Mouse (Mus musculus): ENCODE results near the gene Gm11099. TPM values are rescaled to one million over a fixed set of nuclear protein-coding genes. Genes with fewer than 3 reads are reported as not detected.

The Gm11099 gene
- polyA plus RNA-seq, 1 experiment from 2014 or later: not detected

DNA sequence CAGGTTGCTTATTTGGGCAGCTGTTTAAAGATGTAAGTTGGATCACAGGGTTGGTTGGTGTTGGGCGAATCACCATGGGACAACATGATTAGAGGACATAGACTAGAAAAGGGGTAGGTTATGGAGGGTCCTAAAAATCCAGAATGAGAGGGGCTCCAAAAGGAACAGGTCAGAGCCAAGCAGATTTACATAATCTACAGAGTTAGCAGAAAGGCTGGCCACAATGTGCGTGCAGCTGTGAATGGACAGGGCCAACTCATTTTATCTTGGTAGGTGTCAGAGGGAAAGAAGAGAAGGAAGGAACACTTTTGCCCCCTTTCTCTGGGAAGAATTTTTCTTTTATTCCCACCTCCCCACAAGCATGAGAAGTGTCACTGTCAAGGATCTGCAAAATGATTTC is 97.1 kb downstream of the Gm11099 start:
- no peaks in the 10 kb centered on the region for H3K4me1 ChIP-seq (ENCODE audit: control insufficient read depth, low read depth, low read length)
- no peak overlapping the region for H3K27ac ChIP-seq (ENCODE audit: low read length)
- no peak overlapping the region for H3K4me3 ChIP-seq (ENCODE audit: low read depth, low read length)
- no peaks in the 10 kb centered on the region for H3K9me3 ChIP-seq (replicated peaks; ENCODE audit: control insufficient read depth, low read length)
- no peaks in the 10 kb centered on the region for H3K27me3 ChIP-seq (ENCODE audit: control insufficient read depth, insufficient read depth, low read depth, low read length)
- WGBS (ENCODE audit: insufficient replicate concordance): 58% methylated on average over 2 of the region's 2 CpGs
- H3K4me2 ChIP-seq (ENCODE audit: low read depth, low read length): no peak overlapping the region
- ATAC-seq (ENCODE audit: low read depth): no peak
- H3K36me3 ChIP-seq (ENCODE audit: control insufficient read depth, insufficient read depth): no peaks in the 10 kb centered on the region
- H3K9ac ChIP-seq (ENCODE audit: low read depth, low read length): no peak overlapping the region

DNA sequence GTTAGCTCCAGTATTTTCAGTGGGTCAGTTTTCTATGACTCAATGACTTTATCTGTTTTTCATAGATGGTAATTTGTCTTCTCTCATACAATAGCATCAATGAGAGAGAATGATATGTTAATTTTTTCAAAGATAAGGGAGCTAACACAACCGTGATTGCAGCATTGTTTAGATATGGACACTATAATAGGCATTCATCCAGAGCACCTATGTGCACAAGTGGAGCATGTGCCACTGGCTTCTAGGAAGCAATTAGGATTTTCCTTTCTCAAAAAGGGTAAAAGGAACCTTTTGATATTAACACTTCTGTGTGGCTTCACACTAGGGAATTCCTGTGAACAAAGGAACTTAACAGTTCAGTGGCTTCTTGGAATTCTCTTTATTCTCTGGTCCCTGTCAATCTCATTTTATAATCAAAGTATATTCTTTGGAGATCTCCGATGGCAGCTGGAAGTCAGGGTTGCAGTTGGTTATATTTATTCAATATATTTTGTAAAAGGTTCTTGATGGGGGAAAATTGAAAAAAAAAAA is 97.6 kb downstream of the Gm11099 start:
- WGBS (ENCODE audit: insufficient replicate concordance): 50% methylated on average over 2 of the region's 2 CpGs
- no peak for ATAC-seq (ENCODE audit: low read depth)

More for the DNA sequence above, 97.6 kb downstream of the Gm11099 start:
- Histone ChIP-seq H3K4me3 (ENCODE audit: low read depth, low read length) (no peak overlapping the region), H3K9ac (ENCODE audit: low read depth, low read length) (no peak overlapping the region), H3K4me2 (ENCODE audit: low read depth, low read length) (no peak overlapping the region), H3K36me3 (ENCODE audit: control insufficient read depth, insufficient read depth) (no peaks in the 10 kb centered on the region), H3K4me1 (ENCODE audit: control insufficient read depth, low read depth, low read length) (no peaks in the 10 kb centered on the region), H3K27me3 (ENCODE audit: control insufficient read depth, insufficient read depth, low read depth, low read length) (no peaks in the 10 kb centered on the region), H3K27ac (ENCODE audit: low read length) (no peak overlapping the region), H3K9me3 (replicated peaks; ENCODE audit: control insufficient read depth, low read length) (no peaks in the 10 kb centered on the region)

Measured in liver, embryonic 16.5 days (tissue).